Mouse (Mus musculus) cerebellum, postnatal 4 days (tissue): ENCODE data around the gene Mrps5.
"Not testable (repeated sequence)": the region's sequence is repeated elsewhere in the genome, so short reads cannot be mapped to it uniquely, and the experiment has no call there.

Source experiments
- DNase-seq, 2 experiments: peaks; one replicate each; pipeline ENCODE4 v3.0.0; 2022; ENCODE audit warnings: low spot score in 2 of 2, mixed read lengths in 1 of 2

Gene Mrps5

GRCm38 (mm10) chr2:127586694-127587513, at the start of gene Mrps5, which contains the start of gene Zfp661:
Mrps5 (plus strand) TSS chr2:127587222.
Zfp661 (minus strand) TSS chr2:127587094.
- peak; percentile 53 to 84 for DNase-seq

DNA sequence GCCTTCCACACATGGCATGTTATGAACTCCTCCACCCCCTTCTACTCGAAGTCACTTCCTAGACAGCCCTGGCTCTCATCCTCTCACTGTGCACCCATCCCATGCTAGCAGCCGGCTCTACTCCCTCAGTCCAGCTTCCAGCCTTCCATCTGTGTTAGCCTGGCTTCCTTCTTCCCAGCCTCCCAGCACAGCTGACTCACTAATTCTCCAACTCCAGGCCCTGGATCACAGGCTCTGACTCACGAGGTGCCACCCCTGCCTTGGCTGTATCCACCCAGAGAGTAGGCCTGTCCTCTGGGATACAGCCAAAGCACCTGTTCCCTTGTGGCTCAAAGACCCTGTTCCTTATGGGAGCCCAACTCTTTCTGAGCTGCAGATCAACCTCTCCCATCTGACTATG, 49.5 kb upstream of the Mrps5 start:
- no peak for DNase-seq

- DNase-seq, result no peak
These were observed 47.5 kb upstream of the Mrps5 start for GRCm38 (mm10) chr2:127539494-127539893.

GRCm38 (mm10) chr2:127541185-127541584, 45.8 kb upstream of the Mrps5 start, which contains the start of gene Prom2:
Prom2 (minus strand) TSS chr2:127541467.
- no peak for DNase-seq

DNA sequence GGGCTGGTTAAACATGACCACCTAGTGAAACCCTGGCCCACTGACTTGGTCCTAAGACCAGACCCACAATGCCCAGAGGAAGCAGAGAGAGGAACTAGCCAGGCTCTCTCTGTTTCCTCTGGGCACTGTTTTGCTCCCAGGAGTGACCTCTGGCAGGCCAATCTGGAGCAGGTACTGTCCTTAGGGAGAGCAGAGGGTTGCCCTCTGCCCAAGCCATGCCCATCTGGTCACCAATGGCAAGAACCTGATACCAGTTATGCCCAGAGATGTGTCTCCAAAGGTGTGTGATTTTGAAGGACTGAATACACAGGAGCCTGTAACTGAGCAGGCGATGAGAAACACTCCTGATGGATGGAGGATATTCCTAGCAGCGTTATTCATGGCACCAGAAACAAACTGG, 45.3 kb upstream of the Mrps5 start:
- no peak for DNase-seq

- DNase-seq, result no peak
These were observed 38.5 kb upstream of the Mrps5 start for GRCm38 (mm10) chr2:127548342-127549074.

DNA sequence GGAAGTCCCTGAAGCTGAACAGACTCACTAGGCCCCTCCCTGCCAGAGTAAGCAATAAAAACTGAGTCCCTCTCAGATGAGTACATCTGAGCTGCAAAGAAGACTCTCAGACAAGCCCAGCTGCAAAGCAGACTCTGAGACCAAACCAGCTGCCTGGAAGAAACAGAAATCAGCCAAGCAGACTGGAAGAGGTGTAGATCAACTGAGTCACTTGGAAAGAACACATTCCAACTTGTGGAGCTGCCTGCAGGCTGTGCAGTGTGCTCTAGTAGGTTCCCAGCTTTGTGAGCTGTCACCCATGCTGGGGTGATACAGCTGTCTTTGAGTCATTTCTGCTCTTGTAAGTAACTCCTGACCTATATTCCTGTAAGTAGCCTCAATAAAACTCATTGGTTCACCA, 37.3 kb upstream of the Mrps5 start:
- DNase-seq, result no peak

GRCm38 (mm10) chr2:127550446-127550845, 36.6 kb upstream of the Mrps5 start:
- DNase-seq, result no peak

DNA sequence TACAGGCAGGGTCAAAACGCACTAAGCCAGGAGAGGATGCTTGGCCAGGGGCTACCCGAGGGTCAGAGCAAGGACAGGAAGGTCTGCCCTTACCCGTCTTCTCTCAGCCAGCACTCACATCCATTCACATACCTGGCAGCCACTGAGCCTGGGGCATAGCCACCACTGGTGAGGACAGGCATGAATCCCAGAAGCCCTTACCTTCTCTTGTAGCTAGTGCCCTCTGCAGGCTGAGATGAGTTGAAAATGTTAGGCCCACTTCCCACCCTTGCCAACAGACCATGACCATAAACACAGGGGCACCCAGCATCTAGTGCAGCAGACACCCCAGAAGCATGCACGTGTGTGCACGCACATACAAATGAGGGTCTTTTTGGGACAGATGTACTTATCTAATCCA, 35.9 kb upstream of the Mrps5 start:
- DNase-seq, result peak in 1 of 2 experiments; percentile 45

DNA sequence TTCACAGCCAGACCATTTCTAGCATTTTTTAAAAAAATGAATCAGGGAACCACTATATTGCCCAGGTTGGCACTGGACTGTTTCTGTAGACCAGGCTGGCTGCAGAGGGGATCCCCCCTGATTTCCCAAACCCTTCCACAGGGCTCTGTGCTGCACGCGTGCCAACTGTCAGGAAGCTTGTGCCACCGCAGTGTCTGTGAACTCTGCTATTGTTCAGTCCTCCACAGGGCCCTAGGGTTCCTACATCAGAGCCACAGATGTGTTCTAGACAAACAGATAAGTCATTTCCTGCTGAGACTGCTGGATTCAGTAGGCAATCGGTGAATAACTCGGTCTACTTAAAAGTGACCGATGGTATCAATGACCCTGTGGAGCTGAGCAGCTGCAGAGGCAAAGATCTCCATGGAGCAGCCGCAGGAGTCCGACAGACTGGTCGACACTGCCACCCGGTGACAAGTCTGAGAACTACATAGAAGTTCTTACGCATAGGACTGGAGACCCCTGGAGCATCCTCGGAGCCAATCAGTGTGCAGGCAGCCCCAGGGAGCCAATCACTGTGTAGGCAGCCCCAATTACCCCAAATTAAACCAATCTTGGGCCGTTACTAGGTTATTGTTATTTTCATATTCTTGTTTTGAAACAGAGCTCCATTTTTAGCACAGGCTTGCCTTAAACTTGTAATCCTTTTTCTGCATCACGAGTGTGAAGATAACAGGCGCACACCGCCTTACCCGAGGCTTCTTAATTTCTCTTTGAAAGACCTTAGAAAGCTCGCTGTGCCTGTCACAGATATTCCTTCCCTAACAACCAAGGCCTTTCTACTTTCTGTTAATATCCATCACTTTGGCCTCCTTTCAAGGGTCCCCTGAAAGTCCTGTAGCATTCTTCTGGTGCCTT, 27.7 kb upstream of the Mrps5 start:
- peak; percentile 92 to 97 for DNase-seq

- no peak for DNase-seq
These were observed 13.7 kb upstream of the Mrps5 start for GRCm38 (mm10) chr2:127573322-127573721.

DNA sequence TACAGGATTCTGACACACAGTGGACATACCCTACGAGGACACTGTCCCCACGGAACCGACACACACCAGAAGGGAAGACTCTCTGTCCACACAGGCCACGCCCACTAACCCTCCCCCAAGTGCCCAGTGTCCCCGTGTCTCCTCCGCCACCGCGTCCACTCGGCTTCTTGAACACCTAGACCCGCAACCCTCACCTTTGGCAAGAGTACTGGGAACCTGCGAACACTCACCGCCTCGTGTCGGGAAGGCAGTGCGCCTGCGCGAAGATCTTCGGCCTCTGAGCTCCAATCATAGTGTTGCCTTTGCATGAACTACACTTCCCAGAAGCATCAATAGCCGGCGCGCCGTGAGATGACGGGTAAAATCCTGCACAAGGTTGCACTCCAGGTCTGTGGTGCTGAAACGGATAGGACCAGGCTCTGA, 2.6 kb upstream of the Mrps5 start:
- DNase-seq, result peak; percentile 79 to 89

GRCm38 (mm10) chr2:127587514-127587844, 457 bp downstream of the Mrps5 start:
- DNase-seq, result no peak

DNA sequence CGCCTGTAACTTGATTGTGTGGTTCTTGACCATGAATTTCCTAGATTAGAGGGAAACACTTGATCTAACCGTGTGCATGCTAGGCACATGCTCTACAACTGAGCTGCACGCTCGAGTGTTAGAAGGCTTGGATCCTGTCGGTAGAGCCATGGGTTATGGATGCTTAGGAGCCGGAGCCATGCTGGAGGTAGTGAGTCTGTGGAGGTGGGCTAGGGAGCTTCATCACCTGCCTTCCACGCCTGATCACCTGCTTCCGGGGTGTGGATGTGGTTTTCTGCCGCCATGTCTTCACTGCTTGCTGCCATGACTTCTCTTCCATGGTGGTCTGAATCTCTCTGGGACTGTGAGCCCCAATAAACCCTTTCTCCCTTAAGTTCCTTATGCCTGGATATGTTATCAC, 1.9 kb downstream of the Mrps5 start:
- no peak for DNase-seq

DNA sequence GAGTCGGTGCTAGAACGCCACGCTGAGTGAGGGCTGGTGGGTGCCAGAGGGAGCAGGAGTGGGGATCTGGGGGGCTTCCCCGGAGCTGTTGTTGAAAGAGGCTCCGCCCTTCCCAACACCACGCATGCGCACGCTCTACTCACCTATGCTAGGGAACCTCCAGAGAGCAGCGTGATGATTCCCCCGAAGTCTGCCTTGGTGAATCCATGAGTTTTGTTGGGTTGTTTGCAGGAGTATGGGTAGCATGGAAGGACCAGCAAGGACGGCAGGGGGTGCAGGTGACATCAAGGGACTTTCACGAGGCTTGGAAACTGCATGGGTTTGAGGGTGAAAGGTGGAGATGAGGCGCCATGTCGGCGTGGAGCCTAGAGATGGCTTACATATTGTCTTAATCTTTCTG, 3.2 kb downstream of the Mrps5 start:
- DNase-seq, result no peak

DNA sequence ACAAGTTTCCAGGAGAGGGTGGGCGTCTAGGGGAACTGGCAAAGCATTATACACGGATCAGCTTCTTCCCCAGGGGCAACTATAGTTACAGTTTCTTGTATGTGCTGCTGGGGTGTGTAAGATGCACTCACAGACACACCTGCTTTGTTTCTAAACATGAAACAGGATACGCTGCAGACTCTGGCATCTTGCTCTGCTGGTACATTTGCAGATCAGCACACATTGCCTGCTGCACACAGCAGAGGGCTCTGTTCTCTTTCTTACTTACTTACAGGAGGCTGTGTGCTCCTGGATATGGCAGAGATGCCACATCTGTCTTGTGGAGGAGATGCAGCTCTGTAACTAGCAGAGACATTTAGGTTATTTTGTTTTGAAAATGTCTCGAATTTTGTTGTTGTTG, 3.8 kb downstream of the Mrps5 start:
- DNase-seq, result no peak

- DNase-seq, result not testable (repeated sequence)
These were observed 16.4 kb downstream of the Mrps5 start for GRCm38 (mm10) chr2:127603383-127603782.

DNA sequence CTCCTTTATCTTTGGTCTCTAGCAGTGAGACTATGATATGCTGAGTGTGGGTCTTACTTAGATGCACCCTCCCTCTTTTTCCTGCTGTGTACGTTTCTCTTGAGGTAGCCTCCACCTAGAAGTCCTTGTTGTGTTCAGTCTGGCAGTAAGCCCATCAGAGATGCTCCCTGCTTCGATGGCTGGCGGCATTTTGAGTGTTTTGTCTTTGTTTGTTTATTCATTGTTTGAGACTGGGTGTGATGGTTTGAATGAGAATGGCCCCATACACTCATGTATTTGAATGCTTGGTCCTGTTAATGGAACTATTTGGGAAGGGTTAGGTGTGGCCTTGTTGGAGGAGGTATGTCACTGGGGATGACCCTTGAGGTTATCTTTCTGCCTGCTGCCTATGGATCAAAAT, 18.2 kb downstream of the Mrps5 start:
- no peak for DNase-seq

DNA sequence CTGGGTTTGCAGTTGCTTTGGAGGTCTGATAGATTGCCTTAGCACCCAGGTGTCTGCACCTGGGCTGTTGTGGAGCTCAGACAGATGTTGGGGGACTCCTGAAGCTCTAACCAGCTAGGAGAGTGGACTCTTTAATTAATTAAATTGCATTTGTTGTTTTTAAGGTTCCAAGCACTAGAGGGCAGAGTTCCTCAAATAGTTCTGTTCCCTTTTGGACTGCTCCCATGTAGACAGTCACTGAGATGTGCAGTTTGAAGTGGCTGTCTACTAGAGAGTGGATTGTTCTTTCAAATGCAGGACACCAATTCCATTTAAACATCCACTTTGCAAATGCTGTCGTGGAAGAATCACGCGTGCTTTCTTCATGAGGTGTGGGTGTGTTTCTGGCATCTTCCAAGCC, 21.2 kb downstream of the Mrps5 start:
- DNase-seq, result no peak

- no peak for DNase-seq
These were observed 22.0 kb downstream of the Mrps5 start for GRCm38 (mm10) chr2:127608986-127609385.

DNA sequence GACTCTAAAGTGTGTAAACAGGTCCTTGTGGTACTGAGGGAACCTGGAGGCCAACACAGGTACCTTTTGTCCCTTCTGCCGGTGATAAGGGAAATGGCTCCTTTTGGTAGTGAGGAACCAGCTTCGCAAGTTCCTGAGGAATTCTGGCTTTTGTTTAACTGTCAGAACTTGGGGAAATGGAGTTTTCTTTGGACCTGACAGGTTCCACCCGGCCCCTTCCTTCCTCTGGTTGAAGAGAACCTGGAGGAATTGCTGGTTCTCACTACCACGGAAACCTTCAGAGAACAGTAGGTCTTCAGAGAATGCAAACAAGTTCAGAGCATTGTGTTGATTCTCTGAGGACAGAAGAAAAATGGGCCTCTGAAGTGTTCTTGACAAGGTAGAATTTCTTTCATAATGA, 24.4 kb downstream of the Mrps5 start:
- DNase-seq, result no peak

DNA sequence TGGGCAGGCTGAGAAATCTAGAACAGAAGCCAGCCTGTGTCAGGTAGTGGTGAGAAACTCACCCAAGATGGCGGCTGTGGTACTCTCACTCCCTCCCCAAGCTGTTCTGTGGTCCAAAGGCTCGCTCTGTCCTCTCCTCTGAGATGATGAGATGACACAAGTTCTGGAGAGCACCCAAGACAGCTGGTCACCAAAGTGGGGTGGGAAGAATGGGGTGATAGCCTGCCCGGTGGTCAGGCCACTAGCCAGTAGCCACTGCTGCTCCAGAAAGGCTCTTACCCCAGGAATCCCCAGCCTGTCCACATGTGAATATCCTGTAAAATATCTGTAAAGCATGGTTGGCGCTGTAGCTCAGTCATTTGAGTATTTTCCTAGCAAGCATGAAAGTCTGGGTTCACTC, 25.3 kb downstream of the Mrps5 start:
- DNase-seq, result no peak
